Mouse (Mus musculus) stomach, embryonic 15.5 days (tissue): ENCODE measurements at regions not wholly inside any gene's neighbourhood (a gene's known extent, or its start where the extent isn't known, plus 50 kb on each side); places are given as distances from the start of the nearest gene placed in this dataset.
A peak's percentile ranks its signal among the peaks of the same experiment; 100 is the strongest.

Experiments
- ATAC-seq: fragments of 200-750 bp; cut with Nextera tagmentation; 2 replicates; pipeline ENCODE4 v1.8.0; 2017; ENCODE audit warnings: low read depth, moderate number of reproducible peaks, moderate TSS enrichment; ENCODE audit not compliant: insufficient read depth, low FRiP score
- H3K27ac ChIP-seq: fragments of 300-500 bp; sonication (generic); 2 replicates; pipeline ENCODE4 v1.5.1; 2015; ENCODE audit warnings: mild to moderate bottlenecking, inconsistent platforms
- H3K27me3 ChIP-seq: fragments of 300-500 bp; sonication (generic); replicated peaks from 2 replicates; pipeline ENCODE4 v1.6.1; 2015; ENCODE audit warnings: inconsistent platforms
- H3K36me3 ChIP-seq: fragments of 300-500 bp; sonication (generic); 2 replicates; pipeline ENCODE4 v1.6.1; 2015; ENCODE audit warnings: inconsistent platforms
- H3K4me1 ChIP-seq: fragments of 300-500 bp; sonication (generic); 2 replicates; pipeline ENCODE4 v1.6.1; 2015; ENCODE audit warnings: inconsistent platforms
- H3K4me2 ChIP-seq: fragments of 300-500 bp; sonication (generic); 2 replicates; pipeline ENCODE4 v1.6.1; 2015; ENCODE audit warnings: mild to moderate bottlenecking, inconsistent platforms
- H3K4me3 ChIP-seq: fragments of 300-500 bp; sonication (generic); replicated peaks from 2 replicates; pipeline ENCODE4 v1.5.1; 2015; ENCODE audit warnings: inconsistent platforms
- H3K9ac ChIP-seq: fragments of 300-500 bp; sonication (generic); 2 replicates; pipeline ENCODE4 v1.6.1; 2015; ENCODE audit warnings: inconsistent platforms
- H3K9me3 ChIP-seq: fragments of 300-500 bp; sonication (generic); 2 replicates; pipeline ENCODE4 v1.6.1; 2016; ENCODE audit warnings: inconsistent platforms
- WGBS: fragments of 180-500 bp; shearing (Covaris S2); methylation state at CpG from one replicate; pipeline ENCODE4 v1.1.7; 2015; 5-methylcytosine and 5-hydroxymethylcytosine counted together

DNA sequence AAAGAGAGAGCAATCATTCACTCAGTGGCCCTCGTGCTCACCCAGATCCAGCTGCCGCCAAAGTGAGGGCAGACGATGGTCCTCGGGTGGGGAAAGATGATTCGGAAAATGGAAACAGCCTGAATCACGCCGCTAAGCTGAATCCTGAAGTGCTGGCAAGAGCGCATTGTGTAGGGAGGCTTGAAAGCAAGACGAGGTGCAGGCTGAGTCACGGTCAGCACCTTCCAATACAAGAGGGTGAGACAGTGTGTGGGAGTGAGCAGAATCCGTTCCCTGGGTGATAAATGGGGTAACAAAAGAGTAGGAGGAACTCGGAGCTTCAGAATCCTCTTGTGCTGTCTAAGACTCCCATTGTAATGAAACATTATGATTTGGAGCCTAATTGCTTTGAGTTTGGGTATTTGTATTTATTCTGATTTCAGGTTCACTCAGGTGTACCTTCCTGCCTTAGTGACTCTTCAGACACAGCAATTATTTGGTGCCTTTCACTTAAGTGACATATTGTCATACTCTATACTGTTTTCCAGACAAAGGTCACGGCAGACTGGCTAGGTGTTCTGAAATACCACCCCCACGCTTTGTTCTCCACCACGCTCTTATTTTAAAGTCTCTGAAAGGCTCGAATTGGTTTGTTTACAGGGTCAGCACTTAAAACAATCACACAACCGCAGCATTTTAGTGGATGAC lies 70.0 kb downstream of the Mbip start:
- H3K9ac ChIP-seq: no peak overlapping the region
- H3K9me3 ChIP-seq: no peaks in the 10 kb centered on the region
- no peaks in the 10 kb centered on the region for H3K4me1 ChIP-seq
- no peak overlapping the region for H3K4me2 ChIP-seq
- no peak overlapping the region for H3K27ac ChIP-seq
- no peaks in the 10 kb centered on the region for H3K36me3 ChIP-seq
- no peak for ATAC-seq
- H3K27me3 ChIP-seq: no peaks in the 10 kb centered on the region
- WGBS: 45% methylated on average over 17 of the region's 17 CpGs
- no peak overlapping the region for H3K4me3 ChIP-seq

DNA sequence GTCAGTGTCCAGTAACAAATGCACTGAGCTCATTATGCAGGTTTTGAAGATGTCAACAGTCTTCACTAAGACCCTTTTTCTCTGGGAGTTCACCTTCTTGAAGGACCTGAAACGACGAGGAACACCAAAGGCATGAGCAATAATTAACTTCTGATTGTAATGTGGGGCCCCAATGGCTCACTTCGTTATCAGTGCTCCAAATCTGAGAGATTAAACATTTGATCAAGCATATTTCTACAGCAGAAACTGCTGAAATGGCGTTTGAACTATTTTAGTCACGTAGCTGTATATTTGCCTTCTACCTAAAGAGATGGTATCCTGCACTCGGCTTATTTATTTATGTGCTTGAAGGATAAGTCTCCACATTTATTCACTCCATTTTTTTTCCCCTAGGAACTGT lies 80.6 kb downstream of the Mbip start:
- WGBS: 57% methylated on average over 6 of the region's 6 CpGs
- Histone ChIP-seq H3K9me3 (no peaks in the 10 kb centered on the region), H3K4me1 (no peaks in the 10 kb centered on the region), H3K4me2 (no peak overlapping the region), H3K27me3 (no peaks in the 10 kb centered on the region), H3K27ac (no peak overlapping the region), H3K36me3 (no peaks in the 10 kb centered on the region), H3K4me3 (no peak overlapping the region), H3K9ac (no peak overlapping the region)
- ATAC-seq: no peak

GRCm38 (mm10) chr12:56261471-56261870 lies 84.2 kb downstream of the Mbip start:
- Histone ChIP-seq H3K27me3 (no peaks in the 10 kb centered on the region), H3K9me3 (no peaks in the 10 kb centered on the region), H3K4me2 (no peak overlapping the region), H3K9ac (no peak overlapping the region), H3K4me3 (no peak overlapping the region), H3K36me3 (no peaks in the 10 kb centered on the region), H3K27ac (no peak overlapping the region), H3K4me1 (no peaks in the 10 kb centered on the region)
- ATAC-seq: no peak
- WGBS: 61% methylated on average over 4 of the region's 4 CpGs

GRCm38 (mm10) chr12:56258401-56259050 lies 87.2 kb downstream of the Mbip start:
- no peaks in the 10 kb centered on the region for H3K27me3 ChIP-seq
- H3K36me3 ChIP-seq: no peaks in the 10 kb centered on the region
- no peaks in the 10 kb centered on the region for H3K9me3 ChIP-seq
- no peak overlapping the region for H3K27ac ChIP-seq
- no peak overlapping the region for H3K9ac ChIP-seq
- ATAC-seq: no peak
- no peaks in the 10 kb centered on the region for H3K4me1 ChIP-seq
- no peak overlapping the region for H3K4me2 ChIP-seq
- WGBS: 77% methylated on average over 14 of the region's 14 CpGs
- no peak overlapping the region for H3K4me3 ChIP-seq

DNA sequence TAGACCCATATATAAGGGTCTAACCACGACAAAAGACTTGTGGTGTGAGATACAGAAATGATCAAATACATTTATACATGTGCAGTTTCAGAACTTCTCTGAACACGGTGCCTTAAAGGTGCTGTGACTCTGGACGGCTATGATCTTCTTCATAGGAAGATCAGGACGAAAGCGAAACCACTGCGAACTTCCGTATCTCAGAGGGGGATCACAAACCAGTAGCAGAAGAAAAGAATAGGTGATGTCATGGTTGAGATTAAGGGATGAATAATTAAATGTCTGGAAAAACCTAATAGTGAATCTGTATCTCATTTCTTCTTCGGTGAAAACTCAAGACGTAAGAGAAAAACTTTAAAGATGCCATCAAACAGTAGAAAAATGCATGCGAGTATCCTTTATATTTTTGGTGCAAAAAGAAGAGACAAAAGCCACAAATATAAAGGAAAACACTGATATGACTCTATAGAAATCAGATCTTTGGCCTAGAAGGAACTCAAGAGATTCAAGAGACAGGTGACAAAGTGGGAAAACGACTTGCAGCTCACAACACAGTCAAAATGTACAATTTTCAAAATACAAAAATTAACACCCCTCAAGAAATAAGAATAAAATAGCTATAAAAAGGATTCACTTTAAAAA lies 89.3 kb downstream of the Mbip start:
- 87% methylated on average over 11 of the region's 11 CpGs for WGBS
- no peaks in the 10 kb centered on the region for H3K9me3 ChIP-seq
- no peak overlapping the region for H3K4me2 ChIP-seq
- H3K27ac ChIP-seq: no peak overlapping the region
- no peaks in the 10 kb centered on the region for H3K27me3 ChIP-seq
- H3K4me1 ChIP-seq: no peaks in the 10 kb centered on the region
- H3K4me3 ChIP-seq: no peak overlapping the region
- no peaks in the 10 kb centered on the region for H3K36me3 ChIP-seq
- no peak for ATAC-seq
- H3K9ac ChIP-seq: no peak overlapping the region

GRCm38 (mm10) chr12:56252612-56253444 lies 92.9 kb downstream of the Mbip start:
- no peak for ATAC-seq
- no peak overlapping the region for H3K4me3 ChIP-seq
- H3K27me3 ChIP-seq: no peaks in the 10 kb centered on the region
- no peaks in the 10 kb centered on the region for H3K36me3 ChIP-seq
- H3K9ac ChIP-seq: no peak overlapping the region
- 48% methylated on average over 7 of the region's 7 CpGs for WGBS
- no peak overlapping the region for H3K27ac ChIP-seq
- H3K4me2 ChIP-seq: no peak overlapping the region
- no peaks in the 10 kb centered on the region for H3K4me1 ChIP-seq
- H3K9me3 ChIP-seq: no peaks in the 10 kb centered on the region

DNA sequence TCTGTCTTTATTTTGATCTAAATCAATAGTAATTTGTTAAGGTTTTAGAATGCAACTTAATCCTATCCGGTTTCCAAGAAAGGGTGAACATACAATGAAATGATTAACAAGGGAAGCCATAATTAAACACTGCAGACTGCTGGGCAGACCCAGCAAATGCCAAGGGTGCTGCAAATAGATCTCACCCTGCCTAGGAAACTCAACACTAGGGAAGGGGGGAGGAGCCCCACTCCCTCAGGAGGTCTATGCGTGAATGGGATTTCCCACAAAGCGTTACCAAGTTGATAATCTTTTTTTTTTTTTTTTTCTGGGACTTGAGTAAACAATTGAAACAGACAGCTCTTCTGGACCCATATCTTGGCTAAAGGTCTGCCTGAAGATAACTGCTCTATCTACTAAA lies 95.4 kb downstream of the Mbip start:
- WGBS: 28% methylated on average over 3 of the region's 3 CpGs
- no peaks in the 10 kb centered on the region for H3K4me1 ChIP-seq
- no peak overlapping the region for H3K4me2 ChIP-seq
- no peaks in the 10 kb centered on the region for H3K9me3 ChIP-seq
- ATAC-seq: no peak
- no peaks in the 10 kb centered on the region for H3K27me3 ChIP-seq
- H3K9ac ChIP-seq: no peak overlapping the region
- no peak overlapping the region for H3K27ac ChIP-seq
- no peak overlapping the region for H3K4me3 ChIP-seq
- no peaks in the 10 kb centered on the region for H3K36me3 ChIP-seq

DNA sequence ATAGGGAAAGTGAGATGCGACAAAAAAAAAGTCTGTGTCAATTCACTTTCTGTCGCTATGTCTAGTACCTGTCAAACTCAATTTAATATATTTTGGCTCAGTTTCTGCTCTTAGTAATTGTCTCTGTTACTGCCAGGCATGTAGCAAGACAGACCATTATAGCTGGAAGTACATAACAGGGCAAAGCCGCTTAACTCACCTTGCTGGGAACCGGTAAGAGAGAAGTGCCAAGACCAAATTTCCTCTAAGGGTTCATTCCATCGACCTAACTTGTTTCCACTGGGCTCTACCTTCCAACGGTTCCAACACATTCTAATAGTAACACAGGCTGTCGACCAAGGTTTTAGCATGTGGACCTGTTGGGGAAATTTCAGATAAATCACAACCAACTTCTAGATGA lies 99.3 kb downstream of the Mbip start:
- H3K27ac ChIP-seq: no peak overlapping the region
- no peak overlapping the region for H3K4me3 ChIP-seq
- no peaks in the 10 kb centered on the region for H3K9me3 ChIP-seq
- H3K27me3 ChIP-seq: no peaks in the 10 kb centered on the region
- H3K9ac ChIP-seq: no peak overlapping the region
- no peak for ATAC-seq
- H3K4me2 ChIP-seq: no peak overlapping the region
- H3K36me3 ChIP-seq: no peaks in the 10 kb centered on the region
- H3K4me1 ChIP-seq: no peaks in the 10 kb centered on the region
- WGBS: 86% methylated on average over 7 of the region's 7 CpGs

DNA sequence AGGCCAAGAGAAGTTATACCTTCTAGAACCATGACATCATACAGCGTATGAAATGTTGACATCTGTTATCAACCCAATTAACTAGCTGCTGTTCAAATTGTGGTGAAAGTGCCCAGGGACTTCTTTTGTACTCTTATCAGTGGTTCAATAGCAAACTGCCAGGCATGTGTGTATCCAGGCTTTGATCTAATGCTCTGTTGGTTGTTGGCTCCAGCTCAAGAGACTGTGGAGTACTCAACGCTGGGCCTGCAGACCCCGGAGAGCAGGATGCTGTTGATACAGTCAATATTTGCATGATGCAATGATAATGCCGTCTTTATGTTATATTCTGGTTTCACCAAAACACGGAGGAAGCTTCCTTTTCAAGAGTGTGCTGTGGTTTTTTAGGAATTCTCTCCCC lies 102.9 kb downstream of the Mbip start:
- no peak overlapping the region for H3K27ac ChIP-seq
- no peak overlapping the region for H3K4me3 ChIP-seq
- H3K9me3 ChIP-seq: no peaks in the 10 kb centered on the region
- H3K4me2 ChIP-seq: no peak overlapping the region
- no peaks in the 10 kb centered on the region for H3K36me3 ChIP-seq
- whole genome bisulfite sequencing: 59% methylated on average over 5 of the region's 5 CpGs
- H3K27me3 ChIP-seq: no peaks in the 10 kb centered on the region
- no peak overlapping the region for H3K9ac ChIP-seq
- ATAC-seq: peak; percentile 91
- no peaks in the 10 kb centered on the region for H3K4me1 ChIP-seq

- peak; percentile 48; the same call in 1 of the 2 replicates for ATAC-seq
- WGBS: 29% methylated on average over 5 of the region's 5 CpGs
- Histone ChIP-seq H3K27ac (no peak overlapping the region), H3K4me3 (no peak overlapping the region), H3K4me1 (no peaks in the 10 kb centered on the region), H3K27me3 (no peaks in the 10 kb centered on the region), H3K9ac (no peak overlapping the region), H3K4me2 (no peak overlapping the region), H3K9me3 (no peaks in the 10 kb centered on the region), H3K36me3 (no peaks in the 10 kb centered on the region)
These were observed 104.0 kb downstream of the Mbip start for GRCm38 (mm10) chr12:56241735-56242134.

DNA sequence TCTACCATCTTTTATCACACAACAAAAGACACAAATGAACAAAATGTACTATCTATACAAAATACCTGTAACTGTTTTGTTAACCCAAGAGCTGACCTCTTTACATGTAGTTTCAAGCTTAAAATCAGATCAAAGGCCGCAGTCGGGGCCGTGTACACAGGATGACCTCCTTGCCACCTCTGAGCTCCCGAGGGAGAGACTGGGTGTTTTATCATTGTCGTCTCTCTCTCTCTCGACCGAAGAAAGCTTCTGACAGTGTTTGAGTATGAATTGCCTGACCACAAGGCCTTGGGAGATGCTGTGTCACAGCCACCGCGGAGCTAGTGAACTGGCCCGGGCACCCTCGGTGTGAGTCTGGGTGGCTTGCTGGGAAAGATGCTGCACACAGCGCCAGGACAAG lies 105.5 kb downstream of the Mbip start:
- Histone ChIP-seq H3K4me2 (no peak overlapping the region), H3K27ac (no peak overlapping the region), H3K9ac (no peak overlapping the region), H3K27me3 (no peaks in the 10 kb centered on the region), H3K9me3 (no peaks in the 10 kb centered on the region), H3K4me3 (no peak overlapping the region), H3K4me1 (no peaks in the 10 kb centered on the region), H3K36me3 (no peaks in the 10 kb centered on the region)
- ATAC-seq: no peak
- WGBS: 19% methylated on average over 12 of the region's 12 CpGs

- Histone ChIP-seq H3K4me1 (no peaks in the 10 kb centered on the region), H3K9me3 (no peaks in the 10 kb centered on the region), H3K27me3 (no peaks in the 10 kb centered on the region), H3K4me2 (no peak overlapping the region), H3K27ac (no peak overlapping the region), H3K9ac (no peak overlapping the region), H3K36me3 (no peaks in the 10 kb centered on the region), H3K4me3 (no peak overlapping the region)
- ATAC-seq: no peak
- WGBS: 69% methylated on average over 6 of the region's 6 CpGs
These were observed 111.1 kb downstream of the Mbip start for GRCm38 (mm10) chr12:56234571-56234970.
